In genomic region chr15:12452141-12452995, GRCm38 (mm10) we compare ENCODE assay signal across 18 mouse cellular contexts.
DNase-seq lines count a peak whose midpoint lies in the region; ATAC-seq lines count a peak whose summit lies in the region.
"Had no signal": no experiment of that assay in that cellular context is flagged by ENCODE, and none has a peak within 500 bp of the region (broad histone marks: within the 10 kb centered on the region; RNA-seq: fewer than 3 reads in every experiment).

No protein-coding gene starts in this region.

- no peaks in the 10 kb centered on the region for H3K36me3 ChIP-seq in hindbrain, embryonic 14.5 days (replicated peaks; ENCODE audit: control insufficient read depth, insufficient read depth)
- no peaks in the 10 kb centered on the region for H3K36me3 ChIP-seq in hindbrain, embryonic 16.5 days (ENCODE audit: control insufficient read depth, insufficient read depth, low read length)
- H3K36me3 ChIP-seq in neural tube, embryonic 15.5 days, result no peaks in the 10 kb centered on the region
- H3K36me3 ChIP-seq: forebrain, embryonic 15.5 days; G1E; limb, embryonic 13.5 days; neural tube, embryonic 12.5 days had no signal

- ATAC-seq in cerebellum, adult (ENCODE audit: insufficient number of reproducible peaks, low FRiP score, low TSS enrichment), result peak; percentile 23
- ATAC-seq in hindbrain, embryonic 14.5 days (ENCODE audit: low FRiP score), result no peak; the same call in 1 of the 2 replicates
- no peak for ATAC-seq in hindbrain, embryonic 16.5 days
- ATAC-seq in neural tube, embryonic 15.5 days (ENCODE audit: low FRiP score), result no peak
- ATAC-seq: CD4-positive, CD25-positive, alpha-beta regulatory T cell, adult 4 months; forebrain, embryonic 15.5 days had no signal

- no peak overlapping the region for H3K4me2 ChIP-seq in hindbrain, embryonic 14.5 days (replicated peaks)
- H3K4me2 ChIP-seq in hindbrain, embryonic 16.5 days (ENCODE audit: low read length), result no peak overlapping the region
- no peak overlapping the region for H3K4me2 ChIP-seq in neural tube, embryonic 15.5 days
- H3K4me2 ChIP-seq: forebrain, embryonic 15.5 days; limb, embryonic 13.5 days; neural tube, embryonic 12.5 days had no signal

- 0 out of 2 replicates have a peak overlapping the region, but pooled peaks have one; percentile 32 for H3K27ac ChIP-seq in hindbrain, embryonic 14.5 days
- no peak overlapping the region for H3K27ac ChIP-seq in hindbrain, embryonic 16.5 days (ENCODE audit: low read depth, low read length)
- H3K27ac ChIP-seq in neural tube, embryonic 15.5 days (replicated peaks), result 0 out of 2 replicates have a peak overlapping the region, but pooled peaks have one; percentile 50
- H3K27ac ChIP-seq: forebrain, embryonic 15.5 days; limb, embryonic 13.5 days; liver, embryonic 14.5 days; neural tube, embryonic 12.5 days had no signal

- H3K4me3 ChIP-seq in hindbrain, embryonic 14.5 days (replicated peaks; ENCODE audit: low read length), result no peak overlapping the region
- H3K4me3 ChIP-seq in hindbrain, embryonic 16.5 days (ENCODE audit: low read length), result no peak overlapping the region
- no peak overlapping the region for H3K4me3 ChIP-seq in neural tube, embryonic 15.5 days (replicated peaks)
- H3K4me3 ChIP-seq: erythroblast, embryonic 14.5 days; forebrain, embryonic 15.5 days; limb, embryonic 13.5 days; megakaryocyte, embryonic 14.5 days; neural tube, embryonic 12.5 days had no signal

- no peak for DNase-seq in cerebellum, postnatal 4 days (ENCODE audit: low spot score in 2 of 2)
- DNase-seq in hindbrain, embryonic 14.5 days (ENCODE audit: low spot score), result no peak
- DNase-seq in thymus, postnatal 0 days (ENCODE audit: low spot score), result peak; percentile 25
- no peak for DNase-seq in thymus, adult 18-20 months
- DNase-seq in spleen, postnatal 10 days (ENCODE audit: low spot score in 2 of 2), result no peak
- DNase-seq: lung, postnatal 10 days; thymus, adult 2 months had no signal

- H3K9ac ChIP-seq in hindbrain, embryonic 14.5 days, result no peak overlapping the region
- H3K9ac ChIP-seq in hindbrain, embryonic 16.5 days (ENCODE audit: low read depth, low read length), result no peak overlapping the region
- H3K9ac ChIP-seq in neural tube, embryonic 15.5 days (replicated peaks), result no peak overlapping the region
- H3K9ac ChIP-seq: forebrain, embryonic 15.5 days; limb, embryonic 13.5 days; liver, embryonic 14.5 days; neural tube, embryonic 12.5 days had no signal

- H3K4me1 ChIP-seq in hindbrain, embryonic 14.5 days (replicated peaks; ENCODE audit: control insufficient read depth, insufficient read depth, low read length), result 0 out of 2 replicates have a peak, but pooled peaks cover 3% of the 10 kb centered on the region
- peaks cover 3% of the 10 kb centered on the region; the same call in 1 of the 2 replicates for H3K4me1 ChIP-seq in hindbrain, embryonic 16.5 days (ENCODE audit: control insufficient read depth, insufficient read depth, low read depth, low read length)
- H3K4me1 ChIP-seq in neural tube, embryonic 15.5 days, result peaks cover 25% of the 10 kb centered on the region
- H3K4me1 ChIP-seq: forebrain, embryonic 15.5 days had no signal

- 83% methylated on average over 6 of the region's 6 CpGs for WGBS in hindbrain, embryonic 14.5 days
- WGBS in hindbrain, embryonic 16.5 days, result 82% methylated on average over 6 of the region's 6 CpGs
- WGBS in neural tube, embryonic 15.5 days, result 81% methylated on average over 6 of the region's 6 CpGs

- H3K9me3 ChIP-seq in hindbrain, embryonic 14.5 days (ENCODE audit: control insufficient read depth, low read length), result no peaks in the 10 kb centered on the region
- H3K9me3 ChIP-seq in hindbrain, embryonic 16.5 days (ENCODE audit: control insufficient read depth, low read length), result no peaks in the 10 kb centered on the region
- H3K9me3 ChIP-seq in neural tube, embryonic 15.5 days (replicated peaks), result no peaks in the 10 kb centered on the region
- H3K9me3 ChIP-seq: forebrain, embryonic 15.5 days; G1E; limb, embryonic 13.5 days; megakaryocyte, embryonic 14.5 days; neural tube, embryonic 12.5 days had no signal

- H3K27me3 ChIP-seq in hindbrain, embryonic 14.5 days (ENCODE audit: control insufficient read depth, insufficient read depth, low read length), result no peaks in the 10 kb centered on the region
- no peaks in the 10 kb centered on the region for H3K27me3 ChIP-seq in hindbrain, embryonic 16.5 days (replicated peaks; ENCODE audit: control insufficient read depth, insufficient read depth, low read length)
- H3K27me3 ChIP-seq in neural tube, embryonic 15.5 days (replicated peaks), result no peaks in the 10 kb centered on the region
- H3K27me3 ChIP-seq: forebrain, embryonic 15.5 days; neural tube, embryonic 12.5 days had no signal
